Mouse (Mus musculus) ES-E14 (cell line): ENCODE measurements around the gene Acadm.

ENCODE experiments used
- CHD2 ChIP-seq: IDR thresholded peaks from 2 replicates; pipeline ENCODE4 v1.6.1; 2014; ENCODE audit warnings: mild to moderate bottlenecking, low read depth, low read length, inconsistent platforms
- HCFC1 ChIP-seq: IDR thresholded peaks from 2 replicates; pipeline ENCODE4 v1.6.1; 2012; ENCODE audit warnings: low read length, inconsistent platforms, borderline replicate concordance; ENCODE audit not compliant: insufficient read depth
- MAFK ChIP-seq: IDR thresholded peaks from 2 replicates; pipeline ENCODE4 v1.6.1; 2014; ENCODE audit warnings: mild to moderate bottlenecking, low read depth, low read length, inconsistent platforms; ENCODE audit not compliant: insufficient read depth
- ZNF384 ChIP-seq: IDR thresholded peaks from 2 replicates; pipeline ENCODE4 v1.6.1; 2012; ENCODE audit warnings: low read depth, low read length, inconsistent platforms

DNA sequence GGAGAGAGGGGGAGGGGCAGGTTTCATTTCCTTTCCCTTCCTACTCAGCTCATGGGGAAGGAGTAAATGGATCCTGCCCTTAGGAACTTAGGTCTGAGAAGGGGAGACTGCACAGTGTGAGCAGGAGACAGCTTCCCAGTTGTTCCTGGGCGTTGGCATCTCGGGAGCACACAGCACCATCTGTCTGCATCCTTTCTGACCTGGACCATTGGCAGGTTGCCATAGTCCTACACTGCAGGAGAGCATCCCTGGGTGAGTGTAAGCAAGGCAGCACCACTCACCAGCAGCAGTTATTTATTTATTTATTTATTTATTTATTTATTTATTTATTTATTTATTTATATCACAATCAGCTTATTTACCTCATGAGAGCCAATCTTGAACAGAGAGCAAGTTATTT lies 16.5 kb upstream of the Acadm start:
- TF ChIP-seq HCFC1 = no peak
- TF ChIP-seq CHD2 = no peak
- no peak for TF ChIP-seq ZNF384
- no peak for TF ChIP-seq MAFK
